ENCODE assay signal across 8 mouse cellular contexts in genomic region chr2:168954835-168955716, GRCm38 (mm10). TPM values are rescaled to one million over a fixed set of nuclear protein-coding genes. Genes with fewer than 3 reads are reported as not detected.
A peak's percentile ranks its signal among the peaks of the same experiment; 100 is the strongest.
DNase-seq lines count a peak whose midpoint lies in the region; ATAC-seq and TF ChIP-seq lines count a peak whose summit lies in the region.

Gene Zfp64 (minus strand): TSS chr2:168955587.

- peaks cover 12% of the 10 kb centered on the region for H3K36me3 ChIP-seq in hindbrain, embryonic 15.5 days

- no peak for TF ChIP-seq CTCF in Patski (IDR thresholded peaks at IDR 0.05)

- no peaks in the 10 kb centered on the region for H3K27me3 ChIP-seq in Patski
- no peaks in the 10 kb centered on the region for H3K27me3 ChIP-seq in hindbrain, embryonic 15.5 days

- H3K4me3 ChIP-seq in hindbrain, embryonic 15.5 days: peak within 1 kb of the TSS; percentile 82

- under 1% methylated on average over 52 of the region's 52 CpGs for WGBS in hindbrain, embryonic 15.5 days

- POLR2A ChIA-PET in Patski (lab: Charles Lee): interaction anchor here (1.0 kb wide), 1 partner anchor 9 kb away, joined by 3 read pairs; no protein-coding TSS in a partner anchor

- peak within 1 kb of the TSS; percentile 86 for H3K4me2 ChIP-seq in hindbrain, embryonic 15.5 days

- CTCF ChIA-PET in Patski (lab: Charles Lee): no interaction called here

- peak within 1 kb of the TSS; percentile 84 for H3K9ac ChIP-seq in hindbrain, embryonic 15.5 days

- DNase-seq in Patski (ENCODE audit: low read depth, low spot score): peak; percentile 71
- peak; percentile 83 for DNase-seq in cerebellum, postnatal 25 days
- DNase-seq in frontal cortex, postnatal 36 days (ENCODE audit: low spot score in 2 of 2): peak; percentile 81 to 85
- DNase-seq in left cerebral cortex, adult 11 months (ENCODE audit: low spot score): peak; percentile 83
- DNase-seq in lung, postnatal 4 days: peak; percentile 89 to 91
- DNase-seq in retina, postnatal 7 days (ENCODE audit: low read depth, low spot score): peak; percentile 54
- DNase-seq in urinary bladder, adult 2 months (ENCODE audit: low spot score): peak; percentile 76

- in situ Hi-C loops in Patski (cut with MboI; ENCODE audit: low pct_unique_long_range_greater_than_20kb): no loop called here

- ATAC-seq in Patski: peak; percentile 96
- peak; percentile 87 for ATAC-seq in hindbrain, embryonic 15.5 days (ENCODE audit: low FRiP score, low read depth)

- no peaks in the 10 kb centered on the region for H3K9me3 ChIP-seq in hindbrain, embryonic 15.5 days

- peaks cover 20% of the 10 kb centered on the region for H3K4me1 ChIP-seq in hindbrain, embryonic 15.5 days (replicated peaks)

- peak within 1 kb of the TSS; percentile 83 for H3K27ac ChIP-seq in hindbrain, embryonic 15.5 days (replicated peaks)

RNA-seq across cellular contexts. Expression of gene Zfp64, which starts in this region (rescaled TPM):
- polyA plus RNA-seq in Patski (2021): 21.6 TPM
- 30.9 and 34.8 TPM in 2 replicates for polyA plus RNA-seq in hindbrain, embryonic 15.5 days (2015; fragmentation: Nextera tagmentation; extraction: Ambion mirVana)
- polyA plus RNA-seq in urinary bladder, adult 2 months (2012; rRNA removed): 13.4 and 14.3 TPM in 2 replicates

Comparison
In these comparisons a context has a peak if more than half of its experiments do, and no peak if none do; other contexts are left out.
1. Peak in every context shown above with its lines: DNase-seq, ATAC-seq, H3K4me3 ChIP-seq and H3K27ac ChIP-seq.